In the genomic region with DNA sequence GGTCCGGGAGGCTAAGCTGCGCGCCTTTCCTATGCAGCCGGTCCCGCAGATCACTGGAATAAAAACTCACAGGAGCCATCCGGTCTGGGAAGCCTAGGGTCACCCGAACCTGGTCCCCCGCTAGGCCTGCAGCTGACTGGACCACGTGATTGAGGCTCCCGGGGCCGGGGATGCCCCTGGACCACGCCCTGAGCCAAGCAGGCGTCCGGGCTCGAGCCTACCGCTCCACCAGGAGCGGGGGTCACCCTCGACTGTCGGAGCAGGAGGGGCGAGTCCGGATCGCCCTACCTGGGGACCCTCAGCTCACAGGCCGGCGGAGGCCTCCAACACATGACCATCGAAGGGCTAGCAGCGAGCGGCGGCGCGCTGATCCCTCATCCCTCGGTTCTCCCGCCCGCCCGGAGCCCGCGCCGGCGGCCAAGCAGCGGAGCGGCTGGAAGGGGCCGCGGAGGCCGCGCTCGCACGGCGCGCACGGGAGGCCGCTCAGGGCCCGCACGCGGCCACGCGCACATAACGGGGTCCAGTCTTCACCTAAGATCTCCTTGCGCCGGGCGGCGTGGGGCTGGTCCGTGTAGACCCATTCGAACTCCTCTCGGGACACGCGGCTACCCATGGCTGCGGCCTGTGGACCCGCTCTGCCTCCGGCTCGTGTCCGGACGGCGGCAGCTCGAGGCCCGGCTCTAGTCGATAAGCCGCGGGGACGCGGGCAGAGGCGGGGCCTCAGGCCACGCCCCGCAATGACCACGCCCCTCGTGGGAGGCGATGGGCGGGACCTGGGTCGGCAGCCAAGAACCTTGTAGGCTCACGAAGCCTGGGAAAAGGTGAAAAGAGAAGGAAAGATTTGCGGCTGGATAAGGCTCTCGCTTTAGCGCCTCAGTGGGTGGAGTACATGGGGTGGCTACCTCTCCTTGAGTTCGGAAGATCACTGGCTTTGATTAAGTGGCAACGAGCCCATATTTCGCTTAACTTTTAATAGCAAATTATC, we compare ENCODE assay signal across 8 mouse cellular contexts. TPM values are rescaled to one million over a fixed set of nuclear protein-coding genes. Genes with fewer than 3 reads are reported as not detected.
DNase-seq lines count a peak whose midpoint lies in the region; ATAC-seq and TF ChIP-seq lines count a peak whose summit lies in the region.

A gene (minus strand): TSS at position 714 of the 985 bp plus-strand sequence.

- H3K27me3 ChIP-seq in megakaryocyte, embryonic 14.5 days (replicated peaks), result no peaks in the 10 kb centered on the region

- peaks cover 28% of the 10 kb centered on the region for H3K36me3 ChIP-seq in megakaryocyte, embryonic 14.5 days (replicated peaks; ENCODE audit: low read length)

- DNase-seq in gastrocnemius, adult 8-10 months (ENCODE audit: low spot score in 2 of 2), result peak; percentile 93 to 95
- peak; percentile 67 for DNase-seq in hindlimb bud, embryonic 11.5 days (ENCODE audit: extremely low spot score, low read depth, low spot score)
- peak; percentile 87 to 95 for DNase-seq in left cerebral cortex, adult 8-10 months (ENCODE audit: low spot score in 2 of 2)
- DNase-seq in right cerebral cortex, postnatal 10 days (ENCODE audit: low spot score in 2 of 2), result peak; percentile 93 to 94
- peak; percentile 97 for DNase-seq in urinary bladder, postnatal 25 days (ENCODE audit: low spot score)

- H3K4me1 ChIP-seq in cortical plate, adult 2 months (ENCODE audit: control insufficient read depth, insufficient read depth, low read length), result peaks cover 7% of the 10 kb centered on the region; the same call in 1 of the 2 replicates
- peaks cover 58% of the 10 kb centered on the region for H3K4me1 ChIP-seq in megakaryocyte, embryonic 14.5 days

- peak; percentile 78 for ATAC-seq in activated CD4-positive, CD25-positive, alpha-beta regulatory T cell, adult 4 months

- TF ChIP-seq POLR2A in cortical plate, adult 2 months (IDR thresholded peaks at IDR 0.05; ENCODE audit: extremely low read depth, insufficient read depth, low read length), result peak; percentile 71

- no peaks in the 10 kb centered on the region for H3K9me3 ChIP-seq in megakaryocyte, embryonic 14.5 days

- peak within 1 kb of the TSS; percentile 90 for H3K4me3 ChIP-seq in cortical plate, adult 2 months (ENCODE audit: insufficient read depth, low read length)
- peak within 1 kb of the TSS; percentile 98 for H3K4me3 ChIP-seq in megakaryocyte, embryonic 14.5 days (replicated peaks)

- H3K27ac ChIP-seq in cortical plate, adult 2 months (ENCODE audit: insufficient read depth, low read length), result peak within 1 kb of the TSS; percentile 42

- TF ChIP-seq CTCF in cortical plate, adult 2 months (IDR thresholded peaks at IDR 0.05; ENCODE audit: extremely low read depth, insufficient read depth, low read length), result no peak

RNA-seq across cellular contexts. Expression of the gene that starts here (rescaled TPM):
- polyA plus RNA-seq in activated CD4-positive, CD25-positive, alpha-beta regulatory T cell, adult 4 months (2017; shearing (Covaris generic)), result 100 to 1,000 TPM; 109 to 114 TPM
- polyA plus RNA-seq in cortical plate, adult 2 months (2012; rRNA removed), result 77.2 and 88.7 TPM in 2 replicates
- 10 to 100 TPM; 11.7 to 18.1 (median 15.7) TPM for total RNA-seq in gastrocnemius, adult 8-10 months (2022)
- total RNA-seq in left cerebral cortex, adult 8-10 months (2022), result 10 to 100 TPM; 73.6 to 84.7 (median 79.1) TPM
- polyA plus RNA-seq in megakaryocyte, embryonic 14.5 days (2012; ENCODE audit: insufficient read depth, low replicate concordance), result 9.6 and 32.4 TPM in 2 replicates

Comparison
In these comparisons a context has a peak if more than half of its experiments do, and no peak if none do; other contexts are left out.
1. Peak in every context shown above with its lines: DNase-seq, ATAC-seq, H3K4me3 ChIP-seq and H3K27ac ChIP-seq.